Mouse (Mus musculus): ENCODE measurements around the gene Cnr2.
"Not testable (repeated sequence)": the region's sequence is repeated elsewhere in the genome, so short reads cannot be mapped to it uniquely, and the experiment has no call there.

GRCm38 (mm10) chr4:135941026-135941425, 45.8 kb downstream of the Cnr2 start:
- peak; percentile 85 for TF ChIP-seq CTCF (IDR thresholded peaks at IDR 0.05; ENCODE audit: low read depth, low read length)
- not testable (repeated sequence) for TF ChIP-seq POLR2A (IDR thresholded peaks at IDR 0.05; ENCODE audit: insufficient read depth, low read length); EP300 (IDR thresholded peaks at IDR 0.05; ENCODE audit: insufficient read depth, low read depth, low read length)
